Mouse (Mus musculus): ENCODE measurements around the gene Gdf1.

DNA sequence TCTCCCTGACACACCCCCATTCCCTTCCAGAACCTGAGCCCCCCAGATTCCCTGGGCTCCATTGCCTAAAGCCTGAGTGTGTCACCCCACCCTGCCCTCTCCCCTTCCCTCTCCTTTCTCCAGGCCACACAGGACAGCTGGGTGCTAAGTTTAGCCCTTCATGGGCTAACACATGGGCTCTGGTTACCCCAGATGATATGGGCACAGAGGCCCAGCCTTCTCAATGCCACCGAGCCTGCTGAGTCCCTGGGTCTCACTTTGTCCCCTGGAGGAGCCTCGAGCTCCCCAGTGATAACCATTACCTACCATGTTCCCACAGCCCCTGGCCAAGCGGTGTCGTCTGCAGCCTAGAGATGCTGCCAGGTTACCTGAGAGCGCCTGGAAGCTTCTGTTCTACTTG is 11.7 kb upstream of the Gdf1 start:
- TF ChIP-seq POLR2A (IDR thresholded peaks at IDR 0.05; ENCODE audit: low read depth, low read length) (no peak), CTCF (conservative IDR thresholded peaks at IDR 0.05; ENCODE audit: insufficient read depth, insufficient read length, low read depth, low read length) (no peak)
